Mouse (Mus musculus): ENCODE results near the gene Tnfsf8. TPM values are rescaled to one million over a fixed set of nuclear protein-coding genes. Genes with fewer than 3 reads are reported as not detected.

The Tnfsf8 gene
- polyA plus RNA-seq, 1 experiment from 2014 or later = 0.11 TPM

- DNase-seq (ENCODE audit: low spot score) = no peak
- no peak for ATAC-seq (replicated peaks; ENCODE audit: low FRiP score, low TSS enrichment, low read depth)
- Histone ChIP-seq H3K9me3 (ENCODE audit: control insufficient read depth, low read length) (no peaks in the 10 kb centered on the region), H3K9ac (ENCODE audit: low read length) (no peak overlapping the region), H3K4me2 (ENCODE audit: low read length) (no peak overlapping the region), H3K27ac (ENCODE audit: low read depth) (no peak overlapping the region), H3K36me3 (ENCODE audit: control insufficient read depth, insufficient read depth, low read length) (no peaks in the 10 kb centered on the region), H3K4me3 (ENCODE audit: low read depth, low read length) (no peak overlapping the region), H3K27me3 (replicated peaks; ENCODE audit: control insufficient read depth, insufficient read depth, low read length) (no peaks in the 10 kb centered on the region), H3K4me1 (replicated peaks; ENCODE audit: control insufficient read depth, insufficient read depth, low read length) (no peaks in the 10 kb centered on the region)
- 97% methylated on average over 1 of the region's 1 CpGs for WGBS
Measured at GRCm38 (mm10) chr4:63870678-63871077, 9.5 kb upstream of the Tnfsf8 start.

GRCm38 (mm10) chr4:63868770-63869169 is 7.6 kb upstream of the Tnfsf8 start:
- H3K27ac ChIP-seq (ENCODE audit: low read depth) = no peak overlapping the region
- no peaks in the 10 kb centered on the region for H3K36me3 ChIP-seq (ENCODE audit: control insufficient read depth, insufficient read depth, low read length)
- no peak overlapping the region for H3K9ac ChIP-seq (ENCODE audit: low read length)
- WGBS = 54% methylated on average over 2 of the region's 2 CpGs
- ATAC-seq (replicated peaks; ENCODE audit: low FRiP score, low TSS enrichment, low read depth) (no peak), DNase-seq (ENCODE audit: low spot score) (no peak)
- H3K4me1 ChIP-seq (replicated peaks; ENCODE audit: control insufficient read depth, insufficient read depth, low read length) = no peaks in the 10 kb centered on the region
- H3K4me2 ChIP-seq (ENCODE audit: low read length) = no peak overlapping the region
- H3K4me3 ChIP-seq (ENCODE audit: low read depth, low read length) = no peak overlapping the region
- H3K9me3 ChIP-seq (ENCODE audit: control insufficient read depth, low read length) = no peaks in the 10 kb centered on the region
- no peaks in the 10 kb centered on the region for H3K27me3 ChIP-seq (replicated peaks; ENCODE audit: control insufficient read depth, insufficient read depth, low read length)

GRCm38 (mm10) chr4:63862953-63863352 is 1.8 kb upstream of the Tnfsf8 start:
- no peaks in the 10 kb centered on the region for H3K4me1 ChIP-seq (replicated peaks; ENCODE audit: control insufficient read depth, insufficient read depth, low read length)
- WGBS = 72% methylated on average over 3 of the region's 3 CpGs

GRCm38 (mm10) chr4:63862092-63862697 is 1.0 kb upstream of the Tnfsf8 start:
- no peak for ATAC-seq (replicated peaks; ENCODE audit: low FRiP score, low TSS enrichment, low read depth)
- H3K27ac ChIP-seq (ENCODE audit: low read depth) = no peak overlapping the region

More at GRCm38 (mm10) chr4:63862953-63863352, 1.8 kb upstream of the Tnfsf8 start:
- Histone ChIP-seq H3K4me2 (ENCODE audit: low read length) (no peak overlapping the region), H3K9me3 (ENCODE audit: control insufficient read depth, low read length) (no peaks in the 10 kb centered on the region), H3K9ac (ENCODE audit: low read length) (no peak overlapping the region), H3K36me3 (ENCODE audit: control insufficient read depth, insufficient read depth, low read length) (no peaks in the 10 kb centered on the region), H3K27ac (ENCODE audit: low read depth) (no peak overlapping the region), H3K4me3 (ENCODE audit: low read depth, low read length) (no peak overlapping the region), H3K27me3 (replicated peaks; ENCODE audit: control insufficient read depth, insufficient read depth, low read length) (no peaks in the 10 kb centered on the region)
- ATAC-seq (replicated peaks; ENCODE audit: low FRiP score, low TSS enrichment, low read depth) = no peak
- DNase-seq (ENCODE audit: low spot score) = no peak

GRCm38 (mm10) chr4:63860236-63860635 is 911 bp downstream of the Tnfsf8 start:
- Histone ChIP-seq H3K9ac (ENCODE audit: low read length) (no peak overlapping the region), H3K4me3 (ENCODE audit: low read depth, low read length) (no peak overlapping the region), H3K4me1 (replicated peaks; ENCODE audit: control insufficient read depth, insufficient read depth, low read length) (no peaks in the 10 kb centered on the region), H3K27ac (ENCODE audit: low read depth) (no peak overlapping the region), H3K36me3 (ENCODE audit: control insufficient read depth, insufficient read depth, low read length) (no peaks in the 10 kb centered on the region), H3K27me3 (replicated peaks; ENCODE audit: control insufficient read depth, insufficient read depth, low read length) (no peaks in the 10 kb centered on the region), H3K4me2 (ENCODE audit: low read length) (no peak overlapping the region), H3K9me3 (ENCODE audit: control insufficient read depth, low read length) (no peaks in the 10 kb centered on the region)
- DNase-seq (ENCODE audit: low spot score) (no peak), ATAC-seq (replicated peaks; ENCODE audit: low FRiP score, low TSS enrichment, low read depth) (no peak)
- 87% methylated on average over 5 of the region's 5 CpGs for WGBS

More at GRCm38 (mm10) chr4:63862092-63862697, 1.0 kb upstream of the Tnfsf8 start:
- Histone ChIP-seq H3K9ac (ENCODE audit: low read length) (no peak overlapping the region), H3K9me3 (ENCODE audit: control insufficient read depth, low read length) (no peaks in the 10 kb centered on the region), H3K36me3 (ENCODE audit: control insufficient read depth, insufficient read depth, low read length) (no peaks in the 10 kb centered on the region), H3K27me3 (replicated peaks; ENCODE audit: control insufficient read depth, insufficient read depth, low read length) (no peaks in the 10 kb centered on the region), H3K4me3 (ENCODE audit: low read depth, low read length) (no peak overlapping the region), H3K4me2 (ENCODE audit: low read length) (no peak overlapping the region), H3K4me1 (replicated peaks; ENCODE audit: control insufficient read depth, insufficient read depth, low read length) (no peaks in the 10 kb centered on the region)
- 42% methylated on average over 4 of the region's 4 CpGs for WGBS
- no peak for DNase-seq (ENCODE audit: low spot score)

- Histone ChIP-seq H3K4me2 (ENCODE audit: low read length) (no peak overlapping the region), H3K4me3 (ENCODE audit: low read depth, low read length) (no peak overlapping the region), H3K4me1 (replicated peaks; ENCODE audit: control insufficient read depth, insufficient read depth, low read length) (no peaks in the 10 kb centered on the region), H3K9ac (ENCODE audit: low read length) (no peak overlapping the region), H3K9me3 (ENCODE audit: control insufficient read depth, low read length) (no peaks in the 10 kb centered on the region), H3K36me3 (ENCODE audit: control insufficient read depth, insufficient read depth, low read length) (no peaks in the 10 kb centered on the region), H3K27ac (ENCODE audit: low read depth) (no peak overlapping the region), H3K27me3 (replicated peaks; ENCODE audit: control insufficient read depth, insufficient read depth, low read length) (no peaks in the 10 kb centered on the region)
- ATAC-seq (replicated peaks; ENCODE audit: low FRiP score, low TSS enrichment, low read depth) (no peak), DNase-seq (ENCODE audit: low spot score) (no peak)
- WGBS = 72% methylated on average over 4 of the region's 4 CpGs
Measured at GRCm38 (mm10) chr4:63859785-63860203, 1.4 kb downstream of the Tnfsf8 start.

GRCm38 (mm10) chr4:63858646-63859224 is 2.4 kb downstream of the Tnfsf8 start:
- no peak overlapping the region for H3K9ac ChIP-seq (ENCODE audit: low read length)
- H3K27ac ChIP-seq (ENCODE audit: low read depth) = no peak overlapping the region
- ATAC-seq (replicated peaks; ENCODE audit: low FRiP score, low TSS enrichment, low read depth) (no peak), DNase-seq (ENCODE audit: low spot score) (no peak)
- H3K4me3 ChIP-seq (ENCODE audit: low read depth, low read length) = no peak overlapping the region
- H3K36me3 ChIP-seq (ENCODE audit: control insufficient read depth, insufficient read depth, low read length) = no peaks in the 10 kb centered on the region
- no peaks in the 10 kb centered on the region for H3K27me3 ChIP-seq (replicated peaks; ENCODE audit: control insufficient read depth, insufficient read depth, low read length)
- no peaks in the 10 kb centered on the region for H3K4me1 ChIP-seq (replicated peaks; ENCODE audit: control insufficient read depth, insufficient read depth, low read length)
- WGBS = 87% methylated on average over 7 of the region's 7 CpGs
- H3K4me2 ChIP-seq (ENCODE audit: low read length) = no peak overlapping the region
- no peaks in the 10 kb centered on the region for H3K9me3 ChIP-seq (ENCODE audit: control insufficient read depth, low read length)

GRCm38 (mm10) chr4:63856764-63857163 is 4.4 kb downstream of the Tnfsf8 start:
- DNase-seq (ENCODE audit: low spot score) (no peak), ATAC-seq (replicated peaks; ENCODE audit: low FRiP score, low TSS enrichment, low read depth) (no peak)
- no peaks in the 10 kb centered on the region for H3K36me3 ChIP-seq (ENCODE audit: control insufficient read depth, insufficient read depth, low read length)
- H3K27me3 ChIP-seq (replicated peaks; ENCODE audit: control insufficient read depth, insufficient read depth, low read length) = no peaks in the 10 kb centered on the region
- no peaks in the 10 kb centered on the region for H3K9me3 ChIP-seq (ENCODE audit: control insufficient read depth, low read length)
- H3K4me2 ChIP-seq (ENCODE audit: low read length) = no peak overlapping the region
- H3K4me1 ChIP-seq (replicated peaks; ENCODE audit: control insufficient read depth, insufficient read depth, low read length) = no peaks in the 10 kb centered on the region
- no peak overlapping the region for H3K4me3 ChIP-seq (ENCODE audit: low read depth, low read length)
- no peak overlapping the region for H3K27ac ChIP-seq (ENCODE audit: low read depth)
- no peak overlapping the region for H3K9ac ChIP-seq (ENCODE audit: low read length)
- 89% methylated on average over 6 of the region's 6 CpGs for WGBS

GRCm38 (mm10) chr4:63853782-63854386 is 7.3 kb downstream of the Tnfsf8 start:
- DNase-seq (ENCODE audit: low spot score) (no peak), ATAC-seq (replicated peaks; ENCODE audit: low FRiP score, low TSS enrichment, low read depth) (no peak)
- H3K9me3 ChIP-seq (ENCODE audit: control insufficient read depth, low read length) = no peaks in the 10 kb centered on the region
- no peak overlapping the region for H3K4me2 ChIP-seq (ENCODE audit: low read length)
- no peaks in the 10 kb centered on the region for H3K27me3 ChIP-seq (replicated peaks; ENCODE audit: control insufficient read depth, insufficient read depth, low read length)
- no peaks in the 10 kb centered on the region for H3K36me3 ChIP-seq (ENCODE audit: control insufficient read depth, insufficient read depth, low read length)
- H3K9ac ChIP-seq (ENCODE audit: low read length) = no peak overlapping the region
- H3K27ac ChIP-seq (ENCODE audit: low read depth) = no peak overlapping the region
- H3K4me1 ChIP-seq (replicated peaks; ENCODE audit: control insufficient read depth, insufficient read depth, low read length) = no peaks in the 10 kb centered on the region
- WGBS = 79% methylated on average over 1 of the region's 1 CpGs
- H3K4me3 ChIP-seq (ENCODE audit: low read depth, low read length) = no peak overlapping the region
